Mouse (Mus musculus): ENCODE measurements at regions not wholly inside any gene's neighbourhood (a gene's known extent, or its start where the extent isn't known, plus 50 kb on each side); places are given as distances from the start of the nearest gene placed in this dataset.

- TF ChIP-seq CTCF (IDR thresholded peaks at IDR 0.05 in 2 of 3, conservative IDR thresholded peaks at IDR 0.05 in 1 of 3; ENCODE audit: control insufficient read depth in 1 of 3, insufficient read depth in 1 of 3, low read depth in 2 of 3, low read length in 3 of 3, poor library complexity in 1 of 3, severe bottlenecking in 1 of 3) (no peak), MYC (IDR thresholded peaks at IDR 0.05; ENCODE audit: low read depth, low read length) (no peak), POLR2A (IDR thresholded peaks at IDR 0.05; ENCODE audit: control insufficient read depth in 1 of 2, insufficient read depth in 1 of 2, low read depth in 1 of 2, low read length in 2 of 2, poor library complexity in 1 of 2) (no peak), MEF2A (IDR thresholded peaks at IDR 0.05; ENCODE audit: extremely low read depth, insufficient replicate concordance, low read depth, low read length, poor library complexity, severe bottlenecking) (no peak), EP300 (IDR thresholded peaks at IDR 0.05; ENCODE audit: low read depth in 1 of 2, low read length in 2 of 2) (no peak), ZKSCAN1 (IDR thresholded peaks at IDR 0.05; ENCODE audit: low read depth, low read length) (no peak), MXI1 (IDR thresholded peaks at IDR 0.05; ENCODE audit: low read depth, low read length) (no peak), ZC3H11A (IDR thresholded peaks at IDR 0.05; ENCODE audit: low read depth, low read length) (no peak), USF1 (IDR thresholded peaks at IDR 0.05; ENCODE audit: low read depth, low read length) (no peak), CHD1 (IDR thresholded peaks at IDR 0.05; ENCODE audit: low read depth, low read length) (no peak), MYB (IDR thresholded peaks at IDR 0.05; ENCODE audit: low read depth, low read length) (no peak), GATA1 (IDR thresholded peaks at IDR 0.05; ENCODE audit: low read depth, low read length) (no peak), MAFK (IDR thresholded peaks at IDR 0.05; ENCODE audit: borderline replicate concordance, low read depth, low read length) (no peak), TAL1 (IDR thresholded peaks at IDR 0.05; ENCODE audit: low read length) (no peak)
These were observed 61.2 kb upstream of the Mroh9 start for GRCm38 (mm10) chr1:163146641-163147040.
